Mouse (Mus musculus) limb, embryonic 11.5 days (tissue): ENCODE results near the gene Eef1akmt4. TPM values are rescaled to one million over a fixed set of nuclear protein-coding genes. Genes with fewer than 3 reads are reported as not detected.
A peak's percentile ranks its signal among the peaks of the same experiment; 100 is the strongest.

Experiments
- ATAC-seq: fragments of 200-750 bp; cut with Nextera tagmentation; 2 replicates; pipeline ENCODE4 v1.8.0; 2017; ENCODE audit warnings: low read depth; ENCODE audit not compliant: insufficient number of reproducible peaks, low FRiP score, low TSS enrichment
- DNase-seq: peaks from one replicate; pipeline ENCODE4 v3.0.0-alpha.2; 2015; ENCODE audit warnings: low spot score
- H3K27ac ChIP-seq: fragments of 300-500 bp; sonication (generic); replicated peaks from 2 replicates; pipeline ENCODE4 v1.5.1; 2014; ENCODE audit warnings: low read depth, mild to moderate bottlenecking, low read length
- H3K27me3 ChIP-seq: fragments of 300-500 bp; sonication (generic); 2 replicates; pipeline ENCODE4 v1.6.1; 2014; ENCODE audit warnings: mild to moderate bottlenecking, low read length, mixed read lengths; ENCODE audit not compliant: control insufficient read depth, insufficient read depth
- H3K36me3 ChIP-seq: fragments of 300-500 bp; sonication (generic); 2 replicates; pipeline ENCODE4 v1.6.1; 2014; ENCODE audit warnings: mild to moderate bottlenecking, low read length, moderate library complexity, mixed read lengths; ENCODE audit not compliant: control insufficient read depth, insufficient read depth
- H3K4me1 ChIP-seq: fragments of 300-500 bp; sonication (generic); 2 replicates; pipeline ENCODE4 v1.6.1; 2014; ENCODE audit warnings: low read length, mixed read lengths; ENCODE audit not compliant: control insufficient read depth, insufficient read depth
- H3K4me2 ChIP-seq: fragments of 300-500 bp; sonication (generic); 2 replicates; pipeline ENCODE4 v1.6.1; 2014; ENCODE audit warnings: low read depth, mild to moderate bottlenecking, moderate library complexity; ENCODE audit not compliant: severe bottlenecking
- H3K4me3 ChIP-seq: fragments of 300-500 bp; sonication (generic); 2 replicates; pipeline ENCODE4 v1.5.1; 2014; ENCODE audit warnings: low read depth, low read length
- H3K9ac ChIP-seq: fragments of 300-500 bp; sonication (generic); 2 replicates; pipeline ENCODE4 v1.6.1; 2014; ENCODE audit warnings: mild to moderate bottlenecking, low read length
- H3K9me3 ChIP-seq: fragments of 300-500 bp; sonication (generic); 2 replicates; pipeline ENCODE4 v1.6.1; 2016; ENCODE audit warnings: low read length; ENCODE audit not compliant: control insufficient read depth
- WGBS: fragments of 180-500 bp; shearing (Covaris S2); extraction: QIAGEN DNeasy Blood & Tissue Kit; methylation state at CpG from one replicate; pipeline ENCODE4 v1.1.7; 2014; 5-methylcytosine and 5-hydroxymethylcytosine counted together
- polyA plus RNA-seq: library from polyadenylated mRNA; unstranded; fragments of >200 nt; fragmentation: Nextera tagmentation; extraction: Ambion mirVana; gene quantifications from 2 replicates; pipeline ENCODE4 v1.2.1, GENCODE M21; 2014

Gene Eef1akmt4
- 33.8 and 42.1 TPM in 2 replicates for polyA plus RNA-seq

GRCm38 (mm10) chr16:20611357-20612227, at the start of gene Eef1akmt4, which contains the start of the genes Gm49333 and Alg3:
TSS of gene Eef1akmt4 (plus strand) at chr16:20611593.
TSS of gene Gm49333 (plus strand) at chr16:20611610.
TSS of gene Alg3 (minus strand) at chr16:20611735.
- DNase-seq = peak; percentile 86
- peak within 1 kb of the TSS; percentile 68 for H3K4me3 ChIP-seq
- no peaks in the 10 kb centered on the region for H3K27me3 ChIP-seq
- ATAC-seq = peak; percentile 97
- H3K4me2 ChIP-seq = peak within 1 kb of the TSS; percentile 87
- H3K9ac ChIP-seq = peak within 1 kb of the TSS; percentile 88
- peaks cover 7% of the 10 kb centered on the region; the same call in 1 of the 2 replicates for H3K36me3 ChIP-seq
- 3% methylated on average over 41 of the region's 41 CpGs for WGBS
- peaks cover 3% of the 10 kb centered on the region; the same call in 1 of the 2 replicates for H3K4me1 ChIP-seq
- H3K9me3 ChIP-seq = no peaks in the 10 kb centered on the region
- H3K27ac ChIP-seq = peak within 1 kb of the TSS; percentile 60; the same call in 1 of the 2 replicates

DNA sequence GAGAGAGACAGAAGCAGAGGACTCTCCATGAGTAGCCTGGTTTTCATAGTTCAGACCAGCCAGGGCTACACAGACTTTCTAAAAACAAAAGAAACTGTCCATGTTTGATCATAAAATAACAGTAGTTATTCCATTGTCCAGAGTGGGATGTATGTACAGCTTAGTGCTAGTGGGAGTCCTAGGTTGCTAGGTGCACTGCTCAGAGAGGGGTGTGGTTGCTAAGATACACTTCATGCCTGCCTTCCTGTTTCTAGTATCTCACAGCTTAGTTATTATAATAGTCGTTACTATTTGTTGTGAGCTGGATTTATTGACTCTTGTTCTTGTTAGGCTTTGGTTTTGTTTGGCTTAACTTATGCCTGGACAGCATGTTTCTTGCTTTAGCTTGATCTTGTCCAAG, 46.3 kb upstream of the Eef1akmt4 start:
- Histone ChIP-seq H3K27me3 (no peaks in the 10 kb centered on the region), H3K9ac (no peak overlapping the region), H3K4me3 (no peak overlapping the region), H3K9me3 (no peaks in the 10 kb centered on the region), H3K27ac (no peak overlapping the region), H3K4me2 (no peak overlapping the region), H3K36me3 (peaks cover 11% of the 10 kb centered on the region), H3K4me1 (no peaks in the 10 kb centered on the region)
- ATAC-seq (no peak), DNase-seq (no peak)
- WGBS = 76% methylated on average over 1 of the region's 1 CpGs

DNA sequence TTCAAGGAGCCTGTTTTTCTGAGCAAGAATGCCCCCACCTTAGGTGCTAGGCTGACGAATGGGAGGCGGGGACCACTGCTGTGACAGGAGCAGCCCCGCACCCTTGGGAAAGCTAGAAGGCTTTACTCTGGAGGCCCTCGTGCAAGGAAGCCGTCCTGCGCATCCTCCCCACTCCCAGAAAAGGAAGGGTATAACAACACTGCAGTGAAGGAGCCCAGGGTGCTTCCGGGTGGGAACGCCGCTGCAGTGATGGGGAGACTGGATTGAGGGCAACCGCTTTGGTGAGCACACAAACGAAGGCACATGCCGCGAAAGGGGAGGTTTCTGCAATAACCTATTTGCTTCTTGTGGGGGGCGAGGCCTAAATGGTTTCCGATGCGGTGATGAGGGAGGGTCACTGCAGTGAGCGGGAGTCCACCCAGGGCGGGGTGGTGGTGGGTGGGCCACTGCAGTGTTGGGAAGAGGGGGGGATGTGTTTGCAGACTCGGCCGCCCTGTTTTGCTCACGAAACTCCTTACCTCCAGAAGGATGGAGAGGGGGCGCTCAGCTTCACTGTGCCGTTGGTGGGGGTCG, 21.9 kb upstream of the Eef1akmt4 start, which contains the start of gene Vwa5b2:
Gene Vwa5b2 (plus strand): TSS at position 106 of the 573 bp plus-strand sequence.
- no peaks in the 10 kb centered on the region for H3K9me3 ChIP-seq
- H3K27me3 ChIP-seq = peaks cover 44% of the 10 kb centered on the region
- peak within 1 kb of the TSS; percentile 56 for H3K9ac ChIP-seq
- H3K4me3 ChIP-seq = peak within 1 kb of the TSS; percentile 46
- ATAC-seq = peak; percentile 54; the same call in 1 of the 2 replicates
- H3K36me3 ChIP-seq = no peaks in the 10 kb centered on the region
- H3K4me1 ChIP-seq = peaks cover 17% of the 10 kb centered on the region
- WGBS = under 1% methylated on average over 24 of the region's 24 CpGs
- H3K4me2 ChIP-seq = peak within 1 kb of the TSS; percentile 85
- DNase-seq = peak; percentile 48
- H3K27ac ChIP-seq = no peak within 1 kb of the TSS

- DNase-seq (peak; percentile 71), ATAC-seq (peak; percentile 77)
- Histone ChIP-seq H3K9me3 (no peaks in the 10 kb centered on the region), H3K36me3 (no peaks in the 10 kb centered on the region), H3K9ac (peak overlapping the region; percentile 56), H3K27ac (no peak overlapping the region), H3K27me3 (peaks cover 44% of the 10 kb centered on the region), H3K4me1 (peaks cover 17% of the 10 kb centered on the region), H3K4me3 (peak overlapping the region; percentile 46), H3K4me2 (peak overlapping the region; percentile 85)
- under 1% methylated on average over 39 of the region's 39 CpGs for WGBS
Observed at GRCm38 (mm10) chr16:20589939-20590679, 21.3 kb upstream of the Eef1akmt4 start.

- peak overlapping the region; percentile 85 for H3K4me2 ChIP-seq
- H3K4me1 ChIP-seq = peaks cover 17% of the 10 kb centered on the region
- H3K9me3 ChIP-seq = no peaks in the 10 kb centered on the region
- DNase-seq (peak; percentile 30), ATAC-seq (no peak)
- no peak overlapping the region for H3K27ac ChIP-seq
- no peak overlapping the region; the same call in 1 of the 2 replicates for H3K9ac ChIP-seq
- 3% methylated on average over 16 of the region's 17 CpGs for WGBS
- H3K27me3 ChIP-seq = peaks cover 44% of the 10 kb centered on the region
- H3K4me3 ChIP-seq = peak overlapping the region; percentile 46
- H3K36me3 ChIP-seq = no peaks in the 10 kb centered on the region
Observed at GRCm38 (mm10) chr16:20590680-20591038, 20.7 kb upstream of the Eef1akmt4 start.

GRCm38 (mm10) chr16:20591076-20591705, 20.2 kb upstream of the Eef1akmt4 start:
- Histone ChIP-seq H3K4me2 (peak overlapping the region; percentile 17), H3K27ac (no peak overlapping the region), H3K9me3 (no peaks in the 10 kb centered on the region), H3K9ac (no peak overlapping the region), H3K4me3 (peak overlapping the region; percentile 10; the same call in 1 of the 2 replicates), H3K36me3 (no peaks in the 10 kb centered on the region), H3K4me1 (peaks cover 17% of the 10 kb centered on the region), H3K27me3 (peaks cover 44% of the 10 kb centered on the region)
- DNase-seq = peak; percentile 37
- no peak for ATAC-seq
- WGBS = 3% methylated on average over 48 of the region's 48 CpGs

DNA sequence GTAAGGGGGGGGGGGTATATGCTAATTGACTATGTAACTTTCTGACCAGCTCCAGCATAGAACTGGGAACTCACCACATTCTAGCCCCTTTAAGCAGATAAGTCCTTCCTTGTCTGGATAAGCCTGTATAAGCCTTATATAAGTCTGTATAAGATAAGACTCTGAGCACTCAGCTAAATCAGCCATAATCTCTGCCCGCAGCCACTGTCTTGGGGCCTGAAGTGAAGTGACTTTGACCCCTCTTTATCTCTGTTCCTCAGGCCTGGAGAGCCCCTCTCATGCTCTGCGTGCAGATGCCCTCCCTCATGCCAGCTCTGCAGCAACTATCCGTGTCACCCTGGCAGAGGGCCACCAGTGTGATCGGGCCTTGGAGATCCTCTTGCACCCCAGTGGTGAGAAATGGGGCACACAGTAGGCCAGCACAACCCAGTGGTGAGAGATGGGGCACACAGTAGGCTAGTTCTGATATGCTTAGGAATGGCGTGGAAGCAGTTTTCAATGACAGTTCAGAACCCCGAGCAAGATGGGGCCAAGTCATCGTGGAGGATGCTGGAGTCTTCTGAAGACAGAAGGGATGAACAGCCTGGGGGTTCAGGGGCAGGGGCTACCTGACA, 16.2 kb upstream of the Eef1akmt4 start:
- H3K9me3 ChIP-seq = no peaks in the 10 kb centered on the region
- H3K27ac ChIP-seq = no peak overlapping the region
- H3K4me3 ChIP-seq = no peak overlapping the region
- H3K4me1 ChIP-seq = peaks cover 13% of the 10 kb centered on the region; the same call in 1 of the 2 replicates
- WGBS = 88% methylated on average over 7 of the region's 7 CpGs
- ATAC-seq = no peak
- H3K9ac ChIP-seq = no peak overlapping the region
- no peak overlapping the region for H3K4me2 ChIP-seq
- peaks cover 28% of the 10 kb centered on the region for H3K27me3 ChIP-seq
- no peaks in the 10 kb centered on the region for H3K36me3 ChIP-seq
- DNase-seq = no peak
